Mouse (Mus musculus) spleen, postnatal 36 days (tissue): ENCODE results near the gene Ntm.

Source experiments
- DNase-seq, 2 experiments: peaks; one replicate each; pipeline ENCODE4 v3.0.0; 2022; ENCODE audit warnings: low spot score in 2 of 2, mixed read lengths in 1 of 2

Gene Ntm

DNA sequence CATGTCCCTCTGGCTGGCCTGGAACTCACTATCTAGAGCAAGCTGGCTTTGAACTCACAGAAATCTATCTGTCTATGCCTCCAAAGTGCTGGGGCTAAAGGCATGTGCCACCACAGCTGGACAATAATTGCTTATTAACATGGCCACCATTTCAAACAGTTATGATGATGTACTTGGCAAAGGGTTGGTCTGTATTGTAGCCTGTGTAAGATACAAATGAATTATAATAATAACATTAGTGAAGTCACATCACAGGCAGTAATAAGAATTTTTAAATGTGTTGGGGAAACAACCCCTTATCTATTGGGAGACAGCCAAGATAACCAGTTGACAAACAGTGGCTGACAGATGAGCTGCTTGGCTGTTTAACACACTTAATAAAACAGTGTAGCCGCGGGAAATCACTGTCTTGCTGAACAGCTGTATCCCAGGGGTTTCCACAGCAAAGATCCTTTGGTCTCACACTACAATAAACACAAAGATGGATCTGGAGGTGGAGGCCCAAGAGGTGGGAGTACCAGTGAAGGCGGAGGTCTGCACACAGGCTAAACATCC is 302.8 kb downstream of the Ntm start:
- no peak for DNase-seq

DNA sequence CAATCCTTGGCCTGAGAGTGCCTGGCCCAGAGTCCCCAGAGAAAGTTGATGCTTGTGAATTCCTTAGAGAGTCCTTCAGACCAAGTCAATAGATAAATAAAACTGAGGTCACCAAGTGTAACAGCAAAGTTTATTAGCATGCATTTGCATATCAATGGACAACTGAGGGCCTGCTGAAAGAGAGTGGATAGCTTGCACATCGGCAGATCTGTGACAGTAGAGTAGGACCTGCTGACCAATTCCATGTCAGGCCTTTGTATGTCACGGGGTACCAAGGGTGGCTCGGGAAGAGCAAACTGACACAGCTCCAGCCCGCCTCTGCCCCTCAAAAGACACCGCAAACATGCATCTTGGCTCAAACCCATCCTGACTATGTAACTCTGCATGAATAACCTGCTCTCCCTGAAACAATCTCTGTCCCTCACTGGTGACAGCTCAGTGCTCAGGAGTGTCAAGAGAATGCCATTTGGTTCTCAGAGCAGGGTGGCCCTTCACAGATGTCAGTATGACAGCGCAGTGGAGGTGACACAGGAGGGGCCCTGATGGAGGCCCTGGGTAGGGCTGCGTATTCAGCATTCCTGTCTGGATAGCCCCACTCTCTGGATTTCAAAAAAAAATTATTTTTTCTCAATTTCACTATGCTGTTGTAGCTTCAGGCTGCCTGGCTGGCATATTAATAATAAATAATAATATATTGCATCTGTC is 305.0 kb downstream of the Ntm start:
- DNase-seq: no peak

DNA sequence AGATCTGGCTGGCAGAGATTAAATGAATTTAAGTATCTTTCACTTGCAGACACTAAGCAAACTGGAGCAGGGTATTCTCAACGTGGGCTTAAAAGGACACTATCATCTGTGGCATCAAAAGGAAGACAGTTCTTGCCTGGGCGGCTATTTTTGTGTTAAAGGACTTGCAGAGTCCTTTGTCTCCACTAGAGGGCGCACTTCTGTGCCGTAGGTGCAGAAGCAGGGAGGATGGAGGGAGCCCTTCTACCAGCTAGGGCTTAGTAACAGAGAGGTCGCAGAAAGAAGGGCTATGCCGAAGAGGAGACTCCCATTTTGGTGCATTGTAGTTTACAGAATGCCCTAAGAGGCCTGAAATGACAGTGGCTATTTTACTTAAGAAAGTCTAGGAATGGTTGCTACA is 308.1 kb downstream of the Ntm start:
- DNase-seq: no peak

DNA sequence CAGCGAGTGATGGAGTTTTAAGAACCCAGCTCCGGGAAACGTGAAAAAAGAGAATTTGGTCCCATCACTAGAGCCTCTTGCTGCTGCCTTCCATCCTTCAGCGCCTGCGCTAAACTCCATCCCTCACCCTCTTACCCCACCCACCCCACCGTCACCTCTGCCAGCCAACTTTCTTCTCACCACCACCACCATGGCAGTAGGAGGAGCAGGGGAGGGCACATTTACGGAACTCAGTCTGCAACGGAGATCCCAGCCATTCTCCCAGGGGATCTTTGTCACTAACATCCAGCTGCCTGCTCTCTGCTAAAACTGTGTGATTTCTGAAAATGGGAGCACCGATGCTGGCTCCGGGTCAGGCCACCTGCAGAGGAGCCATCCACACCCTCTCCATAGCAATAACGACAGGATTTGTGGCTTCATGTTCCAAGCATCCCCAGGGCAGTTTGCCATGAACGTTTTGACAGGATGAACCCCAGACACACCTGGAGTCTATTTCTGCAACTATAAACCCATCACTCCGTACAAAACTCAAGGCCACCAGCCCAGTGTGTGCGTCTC is 309.2 kb downstream of the Ntm start:
- no peak for DNase-seq

DNA sequence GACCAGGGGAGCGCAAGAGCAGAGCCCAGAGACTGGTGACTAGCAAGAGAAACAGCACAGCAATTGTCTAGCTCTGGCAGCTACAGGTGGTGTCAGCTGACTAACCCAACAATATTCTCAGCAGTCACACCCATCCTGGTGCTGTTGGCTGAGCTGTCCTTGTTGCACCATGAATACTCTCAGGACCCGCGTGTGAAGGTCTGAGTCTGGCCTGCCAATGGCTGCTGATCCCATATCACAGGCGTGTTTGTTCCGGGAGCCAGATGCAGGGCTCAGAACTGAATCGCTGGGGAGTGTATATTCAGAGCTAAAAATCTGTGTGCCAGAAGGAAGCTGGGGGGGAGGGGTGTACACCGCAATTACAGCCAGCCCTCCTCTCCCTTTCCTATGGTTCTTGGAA is 310.1 kb downstream of the Ntm start:
- no peak for DNase-seq

DNA sequence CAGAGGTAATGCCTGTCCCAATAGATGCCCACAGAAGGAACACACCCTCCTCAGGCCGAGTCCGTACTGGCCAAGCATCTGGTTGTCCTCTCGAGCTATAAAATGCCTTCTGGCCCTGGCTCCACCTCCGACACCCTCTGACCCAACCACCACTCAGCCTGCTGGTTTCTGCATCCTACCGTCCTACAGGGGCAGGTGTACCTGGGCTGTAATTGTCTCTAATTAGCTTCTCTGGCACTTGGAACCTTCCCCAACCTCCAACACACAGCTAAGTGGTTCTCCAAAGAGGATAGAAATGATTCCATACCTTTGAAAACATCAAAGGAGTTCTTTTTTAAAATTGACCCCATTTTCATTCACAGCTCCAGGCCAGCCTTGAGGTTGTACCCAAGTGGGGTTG is 311.1 kb downstream of the Ntm start:
- no peak for DNase-seq

DNA sequence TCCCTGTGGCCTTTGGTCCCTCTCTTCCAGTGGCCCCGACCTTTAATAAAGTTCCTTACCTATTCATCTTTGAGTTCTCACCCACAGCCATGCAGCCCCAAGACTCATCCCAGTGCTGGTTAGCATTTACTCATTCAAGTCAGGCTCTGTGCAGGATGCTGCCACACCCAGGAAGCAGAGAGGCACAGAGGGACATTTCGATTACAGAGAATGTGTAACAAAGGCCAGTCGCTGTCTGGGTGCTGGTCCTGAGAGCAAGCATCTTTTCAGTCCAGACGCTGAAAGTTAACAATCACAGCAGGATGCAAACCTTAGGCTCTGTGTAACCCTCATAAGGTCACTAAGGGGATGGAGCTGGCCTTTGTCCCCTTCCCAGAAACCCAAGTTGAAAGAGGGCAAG is 311.7 kb downstream of the Ntm start:
- no peak for DNase-seq

DNA sequence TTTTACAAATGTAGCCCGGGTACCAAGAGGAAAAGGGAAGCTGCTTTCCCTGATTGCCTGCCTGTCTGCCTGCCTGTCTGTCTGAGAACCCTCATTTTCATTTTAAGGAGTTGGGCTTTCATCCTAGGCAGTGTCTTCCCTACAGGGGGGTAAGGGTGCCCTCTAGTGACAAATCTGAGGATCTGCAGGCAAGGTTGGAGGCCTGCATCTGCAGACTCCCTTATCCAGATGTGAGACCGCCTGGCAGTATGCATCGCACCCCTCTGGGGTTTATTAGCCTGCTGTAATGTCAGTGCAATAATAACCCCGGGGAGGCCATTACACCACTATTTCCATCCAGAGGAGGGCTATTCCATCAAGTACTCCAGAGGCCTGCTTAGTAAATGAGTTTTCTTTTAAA is 312.3 kb downstream of the Ntm start:
- no peak for DNase-seq

DNA sequence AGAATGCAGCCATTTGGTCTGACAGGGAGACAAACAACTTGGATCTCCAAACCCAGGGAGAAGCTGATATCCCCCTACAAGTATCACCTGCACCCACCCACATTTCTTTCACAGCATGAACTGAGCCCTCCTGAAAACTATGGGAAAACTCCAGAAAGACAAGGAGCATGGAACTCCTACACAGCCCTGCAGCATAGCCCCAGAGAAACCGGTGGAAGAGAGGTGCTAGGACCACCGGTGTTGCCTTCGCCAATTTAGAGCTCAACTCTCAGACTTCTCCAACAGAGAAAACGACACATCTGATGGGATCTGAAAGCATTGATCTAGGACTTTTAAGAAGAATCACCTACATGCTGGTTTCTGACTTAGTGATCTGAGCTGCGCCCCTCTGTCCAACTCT is 312.7 kb downstream of the Ntm start:
- DNase-seq: no peak

DNA sequence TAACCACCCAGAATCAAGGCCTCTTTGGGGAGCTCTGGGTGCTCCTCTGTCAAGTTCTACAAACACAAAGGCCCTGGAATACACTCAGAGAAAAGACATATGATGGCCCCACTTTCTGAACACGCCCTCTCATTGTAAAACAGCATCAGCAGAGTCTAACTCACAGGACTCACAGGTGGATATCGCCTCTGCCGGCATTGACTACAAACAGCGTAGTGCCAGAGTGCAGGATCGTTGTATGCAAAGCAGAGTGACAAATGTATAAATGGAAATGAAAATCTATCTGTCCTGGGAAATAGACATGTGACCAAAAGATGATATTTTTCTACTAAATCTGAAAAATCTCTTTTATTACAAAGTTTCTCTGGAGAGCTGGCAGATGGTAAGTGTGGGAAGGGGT is 314.7 kb downstream of the Ntm start:
- no peak for DNase-seq

DNA sequence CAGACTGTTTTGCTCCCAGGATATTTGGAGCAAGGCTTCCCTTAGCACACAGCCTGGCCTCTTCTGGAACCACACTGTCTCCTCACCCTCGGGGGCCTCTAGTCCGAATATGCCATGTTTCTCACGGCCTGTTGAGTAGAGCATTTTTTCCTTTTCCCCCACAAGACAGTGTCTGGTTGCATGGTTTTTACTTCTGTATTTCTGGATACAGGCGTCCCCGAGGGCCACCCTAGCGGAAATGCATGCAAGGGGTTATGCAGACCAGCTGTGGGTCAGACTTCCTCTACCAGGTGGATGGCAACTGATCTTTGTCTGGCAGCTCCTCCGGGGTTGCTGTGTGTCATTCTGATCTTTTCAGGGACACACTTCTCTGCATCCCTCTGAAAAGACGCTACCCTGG is 315.2 kb downstream of the Ntm start:
- DNase-seq: peak; percentile 12 to 34

DNA sequence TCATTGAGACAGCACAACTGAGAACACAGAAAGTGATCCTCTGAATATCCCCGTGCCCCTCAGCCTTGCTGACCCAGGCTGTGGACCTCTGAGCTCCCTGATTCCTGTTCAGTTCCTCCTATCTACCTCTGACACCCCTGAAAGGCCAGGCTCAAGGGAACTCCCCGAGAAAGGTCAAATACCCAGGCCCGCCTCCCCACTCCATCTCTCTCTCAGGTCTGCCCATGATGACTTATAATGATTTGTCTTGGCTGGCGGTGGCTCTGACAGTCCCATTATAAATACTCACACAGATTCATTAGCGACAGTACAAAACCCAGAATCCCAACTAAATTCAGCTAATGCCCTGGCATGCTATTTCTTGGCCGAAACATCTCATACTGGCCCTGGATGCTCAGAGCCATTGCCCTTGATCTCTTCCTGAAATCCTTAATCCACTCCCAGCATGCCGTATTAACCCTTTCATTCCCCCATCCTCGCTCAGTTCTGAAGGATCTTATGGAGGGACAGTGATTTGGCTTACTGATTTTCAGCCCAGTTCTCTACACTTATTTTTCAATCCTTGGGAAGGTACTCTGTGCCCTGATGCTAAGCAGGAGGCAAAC is 317.0 kb downstream of the Ntm start:
- DNase-seq: no peak

DNA sequence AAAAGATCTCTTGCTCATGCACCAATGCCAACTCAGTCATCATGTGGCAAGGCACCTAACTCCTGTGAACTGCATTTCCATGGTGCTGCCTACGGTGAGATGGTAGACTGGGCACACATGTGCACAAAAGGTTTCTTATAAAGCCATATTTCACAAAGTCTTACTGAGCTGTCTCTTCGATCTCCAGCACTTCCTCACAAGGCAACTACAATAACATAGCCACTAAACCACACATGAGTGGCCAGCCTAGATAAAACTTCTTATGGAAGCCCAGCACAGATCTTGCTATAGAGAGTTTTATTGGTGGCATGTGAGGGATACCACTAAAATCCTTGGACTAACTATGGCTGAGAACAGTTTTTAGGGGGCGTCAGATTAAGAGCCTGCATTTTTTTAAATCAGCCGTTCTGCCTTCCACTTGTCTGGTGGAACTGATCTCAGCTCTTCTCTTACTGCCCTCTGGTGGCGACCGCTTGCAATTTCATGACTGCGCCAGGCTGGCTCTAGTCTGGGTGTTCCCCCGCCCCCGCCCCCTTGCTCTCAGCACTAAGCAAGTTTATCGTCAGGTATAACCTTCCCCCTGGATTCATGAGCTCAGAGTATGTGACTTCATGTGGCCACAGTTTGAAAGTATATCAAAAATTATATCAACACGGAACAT is 319.8 kb downstream of the Ntm start:
- DNase-seq: peak in 1 of 2 experiments; percentile 26

DNA sequence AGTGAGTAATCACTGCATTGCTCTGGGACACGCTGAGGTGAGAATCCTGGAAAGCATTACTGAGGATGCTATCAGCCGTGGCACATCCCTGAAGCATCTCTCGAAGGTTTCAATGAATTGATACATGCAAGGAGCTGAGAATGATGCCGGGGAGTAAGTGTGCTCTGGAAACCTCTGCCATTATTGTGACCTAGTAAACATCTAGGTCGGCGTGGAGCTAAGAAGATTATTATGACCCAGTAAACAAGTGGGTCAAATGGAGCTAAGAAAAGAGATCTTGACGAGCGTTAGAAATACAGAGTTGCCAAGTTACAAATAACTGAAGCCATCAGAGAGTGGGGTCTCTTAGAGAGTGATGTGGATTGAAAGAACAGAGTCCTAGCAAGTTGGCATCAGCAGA is 325.6 kb downstream of the Ntm start:
- no peak for DNase-seq

DNA sequence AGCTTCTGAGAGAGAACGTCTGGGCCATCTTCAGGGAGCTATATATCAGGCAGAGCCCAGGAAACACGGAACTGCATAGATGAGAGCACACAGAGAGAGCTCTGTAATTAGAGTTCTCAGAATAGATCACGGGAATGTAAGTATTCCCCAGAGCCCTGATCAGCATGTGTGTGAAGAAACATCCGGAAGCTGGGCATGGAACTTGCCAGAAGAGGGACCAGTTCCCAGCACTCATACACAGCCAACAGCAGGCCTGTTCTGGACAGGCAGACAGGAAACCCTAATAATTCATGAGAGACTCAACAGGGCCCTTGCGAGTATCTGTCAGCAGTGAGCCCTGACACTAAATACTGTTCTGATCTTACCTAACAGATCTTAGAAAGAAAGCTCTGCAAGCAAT is 345.8 kb downstream of the Ntm start:
- no peak for DNase-seq

DNA sequence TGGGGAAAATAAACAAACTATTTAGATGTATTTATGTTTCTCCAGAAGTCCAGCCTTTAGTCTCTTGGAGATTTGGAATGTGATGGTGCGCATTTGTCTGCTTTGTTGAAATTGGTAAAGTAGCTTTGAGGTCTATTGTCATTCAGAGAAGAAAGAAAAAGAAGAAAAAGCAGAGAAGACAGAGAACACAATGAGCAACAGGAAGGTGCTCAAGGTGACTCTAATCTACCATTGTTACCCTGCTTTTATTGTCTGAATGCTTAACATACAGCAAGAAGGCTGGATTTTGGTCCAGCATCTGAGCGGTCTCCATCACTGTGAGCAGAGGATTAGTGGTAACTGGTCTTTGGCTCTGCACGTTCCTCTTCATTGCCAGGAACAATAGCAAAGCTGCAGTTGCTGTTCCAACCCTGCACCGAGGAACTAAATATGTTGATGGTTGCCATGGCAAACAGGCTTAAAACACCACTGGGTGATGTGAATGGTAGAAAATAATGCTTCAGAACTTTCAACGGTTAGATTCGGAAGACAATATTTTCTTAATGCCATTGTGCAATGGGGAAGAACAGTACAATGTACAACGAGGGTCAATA is 350.8 kb downstream of the Ntm start:
- no peak for DNase-seq

DNA sequence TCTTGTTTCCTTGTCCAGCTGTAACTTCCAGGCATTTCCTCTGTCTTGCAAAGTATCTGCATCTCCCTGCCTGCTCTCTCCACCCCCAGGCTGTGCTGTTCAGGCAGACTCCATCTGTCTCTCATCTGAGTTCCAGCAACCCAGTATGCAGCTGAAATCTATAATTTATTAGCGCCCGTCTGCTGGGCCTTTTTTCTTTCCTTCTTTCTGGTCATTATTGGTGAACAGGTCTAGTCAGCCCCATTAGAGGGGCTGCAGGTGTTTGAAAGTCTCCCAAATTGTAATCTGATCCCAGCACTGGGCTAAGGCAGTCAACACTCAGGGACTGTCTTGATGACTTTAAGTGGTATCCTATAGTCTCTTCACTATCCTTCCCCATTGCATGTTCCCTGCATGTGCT is 352.1 kb downstream of the Ntm start:
- DNase-seq: no peak

DNA sequence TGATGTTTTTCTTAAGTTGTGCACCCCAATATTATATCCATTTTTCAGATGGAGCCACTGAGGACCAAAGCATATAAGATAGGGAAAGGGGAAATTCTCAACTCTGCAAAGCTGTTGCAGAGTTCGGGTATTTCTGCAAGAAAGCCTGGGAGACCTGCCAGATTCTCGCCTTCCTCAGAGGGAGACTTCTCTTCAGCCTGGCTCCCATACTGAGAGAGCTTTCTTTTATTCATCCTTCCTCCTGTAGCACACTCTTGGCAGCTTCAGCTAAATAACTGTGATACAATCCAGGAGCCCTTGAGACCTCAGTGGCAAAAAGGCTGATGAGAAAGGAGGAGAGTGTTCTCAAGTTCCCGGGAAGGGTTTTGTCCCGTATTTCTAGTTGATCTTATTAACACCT is 365.3 kb downstream of the Ntm start:
- DNase-seq: no peak

DNA sequence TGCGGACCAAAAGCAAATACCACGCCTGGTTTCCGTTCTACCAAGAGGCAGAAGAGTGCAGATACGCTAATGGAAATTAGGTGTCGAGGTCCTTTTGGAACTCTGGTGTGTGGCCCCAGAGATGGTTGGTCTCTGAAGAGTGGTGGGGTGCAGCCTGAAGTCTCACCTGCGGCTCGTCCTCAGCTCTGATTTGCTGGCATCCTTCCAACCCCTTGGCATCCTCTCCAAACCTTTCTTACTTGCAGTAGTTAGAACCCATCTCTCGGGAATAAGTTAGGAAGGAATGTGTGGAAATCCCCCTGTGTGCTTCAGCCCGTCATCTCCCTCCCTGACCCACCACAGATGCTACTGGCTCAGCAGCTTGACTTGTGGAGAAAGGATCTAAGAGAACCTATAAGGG is 367.6 kb downstream of the Ntm start:
- no peak for DNase-seq

DNA sequence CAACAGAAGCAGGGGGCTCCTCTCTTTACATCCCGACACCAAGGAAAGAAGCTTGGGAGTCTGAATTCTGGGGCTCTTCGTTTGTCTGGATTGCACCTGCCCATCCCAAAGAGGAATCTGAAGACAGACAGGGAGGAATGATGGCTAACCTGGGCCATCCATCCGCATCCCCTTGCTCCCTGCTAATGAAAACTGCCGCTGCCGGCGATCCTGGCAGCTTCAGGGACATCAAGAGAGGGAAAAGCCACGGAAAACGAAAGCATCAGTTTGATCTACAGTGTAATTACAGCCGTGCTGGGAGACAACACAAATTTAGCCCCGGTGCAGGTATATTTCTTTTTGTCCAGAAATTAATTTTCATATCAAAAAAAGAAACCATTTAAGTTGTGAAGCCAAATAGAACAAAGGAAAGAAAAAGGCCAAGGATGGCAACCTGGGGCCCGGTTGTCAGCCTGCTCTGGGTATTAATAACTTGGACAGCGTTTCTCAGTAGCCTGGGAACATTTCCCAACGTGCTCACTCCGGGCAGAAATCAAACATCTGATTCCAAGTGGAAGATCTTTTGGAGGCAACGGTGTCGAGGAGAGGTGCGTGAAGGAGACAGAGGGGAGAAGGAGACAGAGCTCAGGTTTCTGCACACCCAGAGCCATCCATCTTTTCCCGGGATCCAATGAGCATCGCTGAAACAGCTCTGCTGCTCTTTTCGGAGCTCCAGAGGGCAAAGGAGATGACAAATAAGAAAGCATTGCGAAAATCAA is 368.2 kb downstream of the Ntm start:
- DNase-seq: no peak

DNA sequence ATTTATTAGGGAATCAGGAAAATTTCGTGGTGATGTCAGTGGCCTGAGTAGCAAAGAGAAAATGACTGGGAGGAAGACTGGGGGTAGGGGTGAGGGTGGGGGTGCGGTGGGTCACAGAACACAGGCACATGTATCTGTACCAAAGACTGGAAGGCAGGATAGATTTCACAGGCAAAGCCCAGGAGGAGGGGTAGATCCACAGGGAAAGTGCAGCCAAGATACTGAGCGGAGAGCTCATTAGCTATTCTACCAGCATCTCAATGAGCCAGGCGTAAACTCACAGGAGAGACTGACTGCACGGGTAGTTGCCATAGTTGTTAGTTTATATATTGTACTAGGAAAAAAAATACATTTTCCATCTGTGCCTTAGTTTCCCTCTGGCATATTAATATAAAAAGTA is 375.6 kb downstream of the Ntm start:
- DNase-seq: no peak

DNA sequence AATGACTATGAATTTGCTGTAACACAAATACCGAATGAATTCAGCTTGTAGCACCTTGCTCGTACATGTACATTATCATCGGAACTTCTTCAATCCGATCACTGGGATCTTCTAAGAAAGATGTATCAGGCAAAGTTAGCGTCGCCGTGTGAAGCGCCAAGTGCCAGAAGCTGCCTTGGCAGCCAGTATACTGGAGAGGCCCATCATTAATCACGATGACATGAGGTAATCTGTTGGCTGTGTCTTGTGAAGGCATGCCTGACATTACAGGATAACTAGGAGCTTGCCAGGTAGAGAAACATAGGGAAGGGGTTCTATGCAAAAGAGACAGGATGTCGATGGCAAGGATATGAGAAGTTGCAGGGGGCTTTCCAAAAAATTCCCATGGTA is 376.6 kb downstream of the Ntm start:
- no peak for DNase-seq
